Mouse (Mus musculus): ENCODE data around the gene Lrch3. TPM values are rescaled to one million over a fixed set of nuclear protein-coding genes. Genes with fewer than 3 reads are reported as not detected.

Lrch3 gene
- polyA plus RNA-seq (2015; fragmentation: Nextera tagmentation; extraction: Ambion mirVana) = 8.4 and 10.9 TPM in 2 replicates

DNA sequence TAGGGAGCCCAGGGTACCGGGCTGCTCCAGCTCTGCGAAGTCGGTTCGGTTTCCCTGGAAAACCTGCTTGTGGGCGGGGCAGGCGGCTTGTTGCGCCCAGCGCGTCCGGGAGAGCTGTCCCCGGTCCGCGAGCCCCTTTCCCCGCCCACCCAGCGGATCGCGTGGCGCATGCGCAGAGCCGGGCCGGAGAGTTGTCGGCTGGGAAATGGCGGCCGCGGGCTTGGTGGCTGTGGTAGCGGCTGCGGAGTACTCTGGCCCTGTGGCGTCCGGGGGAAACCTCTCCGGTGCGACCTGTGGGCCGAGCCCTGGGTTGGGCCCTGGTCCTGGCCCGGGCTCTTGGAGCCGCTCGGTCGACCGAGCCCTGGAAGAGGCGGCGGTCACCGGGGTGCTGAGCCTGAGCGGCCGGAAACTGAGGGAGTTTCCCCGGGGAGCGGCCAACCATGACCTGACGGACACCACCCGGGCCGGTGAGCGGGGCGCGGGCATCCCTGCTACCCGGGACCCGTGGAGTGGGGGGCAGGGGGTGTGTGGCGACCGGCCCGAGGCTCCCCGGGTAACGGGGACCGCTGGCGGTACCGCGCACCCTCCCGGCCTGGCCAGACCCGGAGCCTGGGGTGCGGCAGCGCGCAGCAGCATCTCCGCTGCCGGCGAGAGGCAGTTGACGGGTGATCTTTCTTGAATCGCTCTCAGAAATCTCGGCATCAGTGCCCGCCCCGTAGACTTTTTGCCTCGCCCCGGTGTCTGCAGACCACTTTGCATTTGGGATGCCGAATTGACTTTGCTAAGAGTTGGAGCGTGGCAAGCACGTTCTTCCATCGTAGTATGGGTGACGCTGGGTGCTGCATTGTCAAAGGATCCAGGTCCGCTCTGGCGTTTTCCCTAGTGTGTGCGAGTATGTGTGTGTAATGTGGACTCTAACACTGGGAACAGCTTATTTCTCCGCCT, at the start of gene Lrch3:
Lrch3 (plus strand) TSS at position 164 of the 945 bp plus-strand sequence.

DNA sequence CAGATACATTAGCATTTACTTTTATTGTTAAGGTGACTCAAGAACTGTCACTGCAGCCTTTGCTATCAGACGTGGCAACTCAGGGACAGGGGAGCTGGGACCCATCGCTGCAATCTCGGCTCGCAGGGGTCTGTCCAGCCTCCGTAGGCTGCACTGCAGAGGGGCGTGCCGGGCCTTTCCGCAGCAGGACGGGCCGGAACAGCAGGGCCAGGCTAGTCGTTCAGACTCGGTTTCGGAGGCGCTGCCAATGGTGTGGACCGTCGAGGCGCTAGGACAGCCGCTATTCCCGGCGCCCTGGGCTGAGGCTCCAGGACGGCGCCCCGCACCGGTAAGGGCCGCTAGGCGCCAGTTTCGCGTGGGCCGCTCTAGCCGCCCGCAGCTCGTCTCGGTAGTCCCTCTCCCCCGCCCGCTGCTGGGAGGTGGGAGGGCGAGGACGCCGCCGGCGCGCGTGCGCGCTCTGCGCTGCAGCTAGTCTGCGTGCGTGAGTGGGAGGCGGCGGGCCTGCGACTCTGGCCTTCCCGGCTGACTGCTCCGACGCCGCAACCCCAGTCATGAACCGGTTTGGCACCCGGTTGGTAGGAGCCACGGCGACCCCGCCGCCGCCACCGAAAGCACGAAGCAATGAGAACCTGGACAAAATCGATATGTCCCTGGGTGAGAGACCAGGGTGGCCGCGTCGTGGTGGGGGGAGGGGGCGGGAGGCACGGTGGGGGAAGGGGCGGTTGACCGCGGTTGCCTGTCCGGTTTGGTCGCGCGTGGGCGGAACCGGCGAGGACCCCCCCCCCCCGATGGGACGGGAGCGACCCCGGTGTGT, 36.4 kb upstream of the Lrch3 start, which contains the start of the genes Fyttd1 and Rubcn:
Fyttd1 (plus strand) TSS at position 158 of the 814 bp plus-strand sequence.
Rubcn (minus strand) TSS at position 424 of the 814 bp plus-strand sequence.

DNA sequence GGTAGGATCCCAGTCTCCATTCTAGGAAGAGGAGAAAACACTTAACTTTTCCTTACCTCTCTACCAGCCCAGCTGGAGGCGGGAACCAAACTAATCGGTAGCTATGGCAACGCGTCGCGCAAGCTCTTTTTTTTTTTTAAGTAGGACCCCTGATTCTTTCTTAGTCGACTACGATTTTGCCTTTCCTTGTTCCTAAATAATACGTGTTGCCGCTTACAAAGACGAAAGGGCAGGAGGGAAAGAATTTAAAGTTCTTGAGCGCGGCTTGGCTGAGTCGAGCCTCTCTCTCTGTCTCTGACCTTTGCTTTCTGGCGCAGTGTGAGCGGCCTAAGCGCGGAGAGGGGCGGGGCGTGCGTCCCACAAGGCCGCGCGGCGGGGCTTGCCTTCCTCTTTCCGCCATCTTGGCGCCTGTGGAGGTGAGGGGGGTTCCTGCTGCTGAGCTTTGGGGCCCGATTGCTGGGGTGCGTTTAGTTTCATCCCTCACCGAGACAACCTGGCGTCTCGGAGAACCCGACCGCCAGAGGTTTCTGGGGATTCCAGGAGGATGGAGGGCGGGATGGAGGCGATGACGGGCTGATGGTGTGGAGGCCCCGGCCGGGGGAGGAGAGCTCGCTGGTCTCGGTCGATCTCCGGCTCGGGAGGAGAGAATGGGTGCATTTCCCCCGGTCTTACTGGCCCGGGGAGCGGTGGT, 142.3 kb downstream of the Lrch3 start, which contains the start of the genes Iqcg and Rpl35a:
Iqcg (minus strand) TSS at position 124 of the 691 bp plus-strand sequence.
Rpl35a (plus strand) TSS at position 359 of the 691 bp plus-strand sequence.

DNA sequence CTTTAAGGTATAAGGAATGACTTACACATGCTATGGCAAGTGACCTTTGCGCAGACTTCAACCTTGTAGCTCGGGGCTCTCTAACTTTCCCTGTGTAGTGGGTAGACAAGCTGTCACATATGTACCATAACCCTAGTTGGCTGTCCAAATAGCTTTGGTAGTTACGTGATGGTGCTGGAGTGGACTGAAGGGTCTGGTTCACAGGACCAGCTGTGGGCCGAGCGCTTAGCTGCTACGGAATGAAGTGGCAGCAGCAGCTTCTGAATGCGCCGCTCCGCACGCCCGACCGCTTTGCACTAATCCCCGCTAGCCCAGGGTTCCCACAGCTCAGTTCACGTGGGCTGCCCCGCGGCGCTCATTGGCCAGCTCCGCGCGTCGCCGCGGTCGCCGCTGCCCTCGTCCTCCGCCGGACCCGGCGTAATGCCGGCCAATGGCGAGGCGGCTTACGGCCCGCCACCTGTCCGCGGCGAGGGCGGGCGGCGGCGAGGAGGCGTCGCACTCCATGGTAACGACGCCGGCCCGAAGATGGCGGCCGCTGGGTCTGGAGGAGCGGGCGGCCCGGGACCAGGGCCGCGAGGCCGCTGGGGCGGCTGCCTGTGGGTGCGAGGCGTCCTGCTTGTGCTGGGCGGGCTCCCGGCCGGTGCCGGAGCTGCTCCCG, 148.3 kb downstream of the Lrch3 start, which contains the start of gene Lmln:
Lmln (plus strand) TSS at position 498 of the 658 bp plus-strand sequence.

Other genes with a start within 250 kb of the Lrch3 start
- not detected in 2 replicates for gene Muc4, start 178.2 kb upstream of the Lrch3 start, polyA plus RNA-seq (2015; fragmentation: Nextera tagmentation; extraction: Ambion mirVana)
- 0.10 TPM in 1 of 2 replicates, not detected in the other for gene Muc20, start 116.7 kb upstream of the Lrch3 start, polyA plus RNA-seq (2015; fragmentation: Nextera tagmentation; extraction: Ambion mirVana)
- not detected in 2 replicates for gene Smbd1, start 103.6 kb upstream of the Lrch3 start, polyA plus RNA-seq (2015; fragmentation: Nextera tagmentation; extraction: Ambion mirVana)
- 35.7 and 35.9 TPM in 2 replicates for gene Fyttd1, start 36.6 kb upstream of the Lrch3 start, polyA plus RNA-seq (2015; fragmentation: Nextera tagmentation; extraction: Ambion mirVana)
- 6.4 and 8.3 TPM in 2 replicates for gene Rubcn, start 36.3 kb upstream of the Lrch3 start, polyA plus RNA-seq (2015; fragmentation: Nextera tagmentation; extraction: Ambion mirVana)
- 1.4 and 2.1 TPM in 2 replicates for gene Iqcg, start 142.1 kb downstream of the Lrch3 start, polyA plus RNA-seq (2015; fragmentation: Nextera tagmentation; extraction: Ambion mirVana)
- 911 and 964 TPM in 2 replicates for gene Rpl35a, start 142.4 kb downstream of the Lrch3 start, polyA plus RNA-seq (2015; fragmentation: Nextera tagmentation; extraction: Ambion mirVana)
- gene Lmln, start 148.4 kb downstream of the Lrch3 start, polyA plus RNA-seq (2015; fragmentation: Nextera tagmentation; extraction: Ambion mirVana) = 0.61 and 0.72 TPM in 2 replicates